Mouse (Mus musculus) layer of hippocampus, adult 8-10 months (tissue): ENCODE data around the gene Atp6v0e. TPM values are rescaled to one million over a fixed set of nuclear protein-coding genes. Genes with fewer than 3 reads are reported as not detected.

ENCODE experiments used
- DNase-seq, 2 experiments: peaks; one replicate each; pipeline ENCODE4 v3.0.0; 2022; ENCODE audit warnings: low spot score in 2 of 2
- total RNA-seq, 4 experiments: library from RNA; stranded (reverse); gene quantifications; 2 replicates each; pipeline ENCODE4 v1.2.4; 2022

Atp6v0e gene
- total RNA-seq, 4 experiments from 2014 or later = 44.0 to 60.6 (median 49.1) TPM

DNA sequence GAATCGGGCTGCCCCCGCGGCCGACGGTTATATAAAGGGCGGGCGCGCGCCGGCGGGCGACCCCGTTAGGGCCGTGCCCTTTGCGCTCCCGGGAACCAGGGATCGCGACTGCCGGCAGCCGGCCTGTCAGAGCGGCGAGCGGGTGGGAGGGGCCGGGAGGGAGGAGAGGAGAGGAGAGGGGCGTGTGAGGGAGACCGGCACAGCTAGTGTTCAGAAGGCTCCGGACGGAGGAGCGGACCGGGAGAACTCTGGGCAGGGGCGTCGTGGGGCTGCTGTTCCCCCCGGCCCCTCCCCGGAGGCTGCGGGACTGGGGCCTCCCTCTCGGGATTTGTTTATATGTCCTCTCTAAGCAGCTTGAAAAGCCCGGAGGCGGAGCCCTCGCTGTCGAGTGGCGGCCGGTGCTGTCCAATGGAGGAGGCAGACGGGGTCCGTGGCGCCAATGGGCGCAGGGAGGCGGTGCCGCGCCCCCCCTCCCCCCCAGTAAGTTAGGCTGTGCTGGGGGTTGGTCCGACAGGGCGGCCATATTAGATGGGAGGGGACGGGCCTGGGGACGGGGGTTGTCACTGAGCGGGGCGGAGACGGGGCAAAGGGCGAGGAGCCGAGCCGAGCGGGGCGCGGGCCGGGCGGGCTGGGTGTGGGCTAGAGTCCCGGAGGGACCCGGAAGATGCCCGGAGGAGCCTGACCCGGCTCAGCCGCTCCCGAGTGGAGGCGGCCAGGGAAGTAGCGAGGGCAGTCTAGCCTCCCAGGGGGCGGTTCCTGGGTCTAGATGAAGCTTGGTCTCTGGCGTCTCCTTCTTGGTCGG lies 53.1 kb downstream of the Atp6v0e start:
- peak; percentile 94 to 95 for DNase-seq

DNA sequence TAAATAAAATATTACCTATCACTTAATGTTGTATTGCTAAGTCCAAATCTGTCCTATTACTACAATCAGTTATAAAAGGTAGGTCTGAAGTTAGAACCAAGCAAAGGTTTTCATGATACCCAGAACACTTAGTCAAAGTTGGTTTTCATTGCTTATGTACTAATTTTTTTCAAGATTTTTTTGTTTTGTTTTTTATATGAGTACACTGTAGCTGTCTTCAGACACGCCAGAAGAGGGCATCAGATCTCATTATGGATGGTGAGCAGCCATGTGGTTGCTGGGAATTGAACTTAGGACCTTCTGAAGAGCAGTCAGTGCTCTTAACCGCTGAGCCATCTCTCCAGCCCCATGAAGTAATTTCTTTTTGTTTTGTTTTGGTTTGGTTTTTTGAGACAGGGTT lies 54.8 kb downstream of the Atp6v0e start:
- DNase-seq = no peak

DNA sequence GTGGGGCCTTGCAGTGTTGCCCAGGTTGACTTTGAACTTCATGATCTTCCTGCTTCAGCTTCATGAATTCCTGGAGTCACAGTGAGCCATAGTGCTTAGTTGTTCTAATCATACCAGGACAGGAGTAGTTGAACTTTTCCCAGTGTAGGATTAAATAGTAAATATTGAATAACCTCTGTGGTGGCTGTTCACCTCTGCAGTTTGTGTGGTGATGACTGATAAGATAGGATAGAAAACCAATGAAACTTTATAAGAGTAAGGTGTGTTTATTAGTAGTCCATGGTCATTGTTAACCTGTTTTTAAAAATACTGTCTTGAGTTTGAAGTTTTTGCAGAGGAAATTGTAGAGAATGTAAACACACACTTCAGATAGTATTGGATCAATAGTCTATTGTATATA lies 56.4 kb downstream of the Atp6v0e start:
- DNase-seq = no peak

- no peak for DNase-seq
Observed at GRCm38 (mm10) chr17:26721802-26722201, 58.8 kb downstream of the Atp6v0e start.

GRCm38 (mm10) chr17:26724790-26725189 lies 61.8 kb downstream of the Atp6v0e start:
- no peak for DNase-seq

GRCm38 (mm10) chr17:26726674-26727073 lies 63.6 kb downstream of the Atp6v0e start:
- no peak for DNase-seq

- DNase-seq = no peak
Observed at GRCm38 (mm10) chr17:26727110-26727755, 64.2 kb downstream of the Atp6v0e start.

GRCm38 (mm10) chr17:26742581-26742980 lies 79.5 kb downstream of the Atp6v0e start:
- DNase-seq = no peak

GRCm38 (mm10) chr17:26743294-26743693 lies 80.3 kb downstream of the Atp6v0e start:
- DNase-seq = no peak

Other genes with a start within 250 kb of the Atp6v0e start
- 10 to 100 TPM; 61.3 to 87.0 (median 69.3) TPM for gene Neurl1b, start 248.4 kb upstream of the Atp6v0e start, total RNA-seq
- 100 to 1,000 TPM; 118 to 152 (median 136) TPM for gene Ergic1, start 101.7 kb upstream of the Atp6v0e start, total RNA-seq
- 10 to 100 TPM; 13.6 to 22.6 (median 20.6) TPM for gene Dusp1, start 101.1 kb upstream of the Atp6v0e start, total RNA-seq
- 100 to 1,000 TPM; 123 to 175 (median 152) TPM for gene Crebrf, start 52.4 kb downstream of the Atp6v0e start, total RNA-seq
- gene Bnip1, start 117.8 kb downstream of the Atp6v0e start, total RNA-seq = 10 to 100 TPM; 32.7 to 35.3 (median 33.6) TPM
- gene Nkx2-5, start 181.8 kb downstream of the Atp6v0e start, total RNA-seq = not detected